Mouse (Mus musculus) lung, postnatal 4 days (tissue): ENCODE data around the gene Krt79.

Experiments
- DNase-seq, 2 experiments: peaks; one replicate each; pipeline ENCODE4 v3.0.0; 2021

Gene Krt79

GRCm38 (mm10) chr15:101940274-101940829 is at the start of gene Krt79:
Krt79 (minus strand) TSS chr15:101940324.
- DNase-seq = no peak

GRCm38 (mm10) chr15:101988714-101989113 is 48.6 kb upstream of the Krt79 start:
- DNase-seq = no peak

GRCm38 (mm10) chr15:101988119-101988518 is 48.0 kb upstream of the Krt79 start:
- peak; percentile 73 to 88 for DNase-seq

GRCm38 (mm10) chr15:101984746-101985145 is 44.6 kb upstream of the Krt79 start:
- DNase-seq = no peak

- peak; percentile 91 to 93 for DNase-seq
Measured at GRCm38 (mm10) chr15:101983949-101984601, 44.0 kb upstream of the Krt79 start.

- no peak for DNase-seq
Measured at GRCm38 (mm10) chr15:101983315-101983948, 43.3 kb upstream of the Krt79 start.

- DNase-seq = peak; percentile 64 to 86
Measured at GRCm38 (mm10) chr15:101980849-101981248, 40.7 kb upstream of the Krt79 start.

GRCm38 (mm10) chr15:101977043-101977726 is 37.1 kb upstream of the Krt79 start:
- peak; percentile 94 to 97 for DNase-seq

- no peak for DNase-seq
Measured at GRCm38 (mm10) chr15:101976641-101977040, 36.5 kb upstream of the Krt79 start.

- peak; percentile 69 to 75 for DNase-seq
Measured at GRCm38 (mm10) chr15:101976023-101976422, 35.9 kb upstream of the Krt79 start.

GRCm38 (mm10) chr15:101974083-101974845 is 34.1 kb upstream of the Krt79 start:
- no peak for DNase-seq

GRCm38 (mm10) chr15:101973414-101974077 is 33.4 kb upstream of the Krt79 start:
- peak; percentile 90 to 96 for DNase-seq

- DNase-seq = peak; percentile 48 to 72
Measured at GRCm38 (mm10) chr15:101970536-101970935, 30.4 kb upstream of the Krt79 start.

- peak; percentile 70 to 82 for DNase-seq
Measured at GRCm38 (mm10) chr15:101966808-101967207, 26.7 kb upstream of the Krt79 start.

- DNase-seq = no peak
Measured at GRCm38 (mm10) chr15:101958891-101959290, 18.8 kb upstream of the Krt79 start.

- no peak for DNase-seq
Measured at GRCm38 (mm10) chr15:101954187-101954586, 14.1 kb upstream of the Krt79 start, which contains the start of gene Krt78. Krt78 (minus strand) TSS chr15:101954287.

- no peak for DNase-seq
Measured at GRCm38 (mm10) chr15:101952733-101953474, 12.8 kb upstream of the Krt79 start.

GRCm38 (mm10) chr15:101945430-101945829 is 5.3 kb upstream of the Krt79 start:
- no peak for DNase-seq

- no peak for DNase-seq
Measured at GRCm38 (mm10) chr15:101941948-101942347, 1.8 kb upstream of the Krt79 start.

GRCm38 (mm10) chr15:101938600-101939308 is 1.4 kb downstream of the Krt79 start:
- DNase-seq = no peak

GRCm38 (mm10) chr15:101933024-101933423 is 7.1 kb downstream of the Krt79 start:
- DNase-seq = no peak
